Mouse (Mus musculus) heart, embryonic 14.5 days (tissue): ENCODE data around the gene Chrdl2. TPM values are rescaled to one million over a fixed set of nuclear protein-coding genes. Genes with fewer than 3 reads are reported as not detected.
"Not testable (repeated sequence)": the region's sequence is repeated elsewhere in the genome, so short reads cannot be mapped to it uniquely, and the experiment has no call there.

ENCODE experiments used
- ATAC-seq: fragments of 200-750 bp; cut with Nextera tagmentation; 2 replicates; pipeline ENCODE4 v1.8.0; 2017; ENCODE audit warnings: low read depth, moderate TSS enrichment; ENCODE audit not compliant: insufficient number of reproducible peaks, insufficient read depth, low FRiP score
- H3K27ac ChIP-seq, 2 experiments: fragments of 200-500 bp in 1 of 2; fragments of 300-500 bp in 1 of 2; sonication (generic) in 1 of 2; replicated peaks in 1 of 2; 2 replicates each; pipeline ENCODE4 v1.5.1; 2012 to 2014; ENCODE audit warnings: low read depth in 2 of 2, low read length in 2 of 2, control low read depth in 1 of 2, mild to moderate bottlenecking in 1 of 2, mixed read lengths in 1 of 2; ENCODE audit not compliant: control insufficient read depth in 1 of 2, insufficient read depth in 1 of 2
- H3K27me3 ChIP-seq: fragments of 300-500 bp; sonication (generic); 2 replicates; pipeline ENCODE4 v1.6.1; 2014; ENCODE audit warnings: mild to moderate bottlenecking, low read length, control low read depth; ENCODE audit not compliant: control insufficient read depth, insufficient read depth
- H3K36me3 ChIP-seq: fragments of 300-500 bp; sonication (generic); 2 replicates; pipeline ENCODE4 v1.6.1; 2014; ENCODE audit warnings: mild to moderate bottlenecking, control low read depth, low read length, mixed read lengths; ENCODE audit not compliant: control insufficient read depth, insufficient read depth
- H3K4me1 ChIP-seq, 2 experiments: fragments of 200-500 bp in 1 of 2; fragments of 300-500 bp in 1 of 2; sonication (generic) in 1 of 2; 2 replicates each; pipeline ENCODE4 v1.6.1; 2012 to 2014; ENCODE audit warnings: low read length in 2 of 2, control low read depth in 1 of 2, mixed read lengths in 1 of 2; ENCODE audit not compliant: control insufficient read depth in 2 of 2, insufficient read depth in 2 of 2
- H3K4me2 ChIP-seq: fragments of 300-500 bp; sonication (generic); 2 replicates; pipeline ENCODE4 v1.6.1; 2014; ENCODE audit warnings: mild to moderate bottlenecking, low read length
- H3K4me3 ChIP-seq, 2 experiments: fragments of 200-500 bp in 1 of 2; fragments of 300-500 bp in 1 of 2; sonication (generic) in 1 of 2; 2 replicates each; pipeline ENCODE4 v1.5.1; 2012 to 2014; ENCODE audit warnings: low read length in 2 of 2, mild to moderate bottlenecking in 2 of 2, control low read depth in 1 of 2, low read depth in 1 of 2, moderate library complexity in 1 of 2; ENCODE audit not compliant: control insufficient read depth in 1 of 2, insufficient read depth in 1 of 2
- H3K9ac ChIP-seq: fragments of 300-500 bp; sonication (generic); 2 replicates; pipeline ENCODE4 v1.6.1; 2014; ENCODE audit warnings: mild to moderate bottlenecking, low read length
- H3K9me3 ChIP-seq: fragments of 300-500 bp; sonication (generic); 2 replicates; pipeline ENCODE4 v1.6.1; 2016; ENCODE audit warnings: low read length, control low read depth; ENCODE audit not compliant: control insufficient read depth
- WGBS: fragments of 180-500 bp; shearing (Covaris S2); extraction: QIAGEN DNeasy Blood & Tissue Kit; methylation state at CpG from one replicate; pipeline ENCODE4 v1.1.7; 2014; 5-methylcytosine and 5-hydroxymethylcytosine counted together
- polyA plus RNA-seq: library from polyadenylated mRNA; unstranded; fragments of >200 nt; fragmentation: Nextera tagmentation; extraction: Ambion mirVana; gene quantifications from 2 replicates; pipeline ENCODE4 v1.2.1, GENCODE M21; 2014

The Chrdl2 gene
- polyA plus RNA-seq, 1 experiment from 2014 or later: 0.30 TPM

- H3K4me3 ChIP-seq: no peak overlapping the region
- ATAC-seq: no peak
- H3K4me2 ChIP-seq: no peak overlapping the region
- WGBS: 84% methylated on average over 5 of the region's 5 CpGs
- H3K9ac ChIP-seq: no peak overlapping the region
- 0 out of 2 replicates have a peak, but pooled peaks cover 7% of the 10 kb centered on the region for H3K27me3 ChIP-seq
- no peak overlapping the region for H3K27ac ChIP-seq
- peaks cover 5 to 8% of the 10 kb centered on the region in 2 experiments; a peak in 1 of 4 replicates for H3K4me1 ChIP-seq
- peaks cover 2% of the 10 kb centered on the region; the same call in 1 of the 2 replicates for H3K9me3 ChIP-seq
- no peaks in the 10 kb centered on the region for H3K36me3 ChIP-seq
Observed at GRCm38 (mm10) chr7:100043096-100043495, 37.1 kb downstream of the Chrdl2 start.

- Histone ChIP-seq H3K36me3 (no peaks in the 10 kb centered on the region), H3K9ac (no peak overlapping the region), H3K4me2 (no peak overlapping the region), H3K4me1 (peaks cover 5 to 8% of the 10 kb centered on the region in 2 experiments; a peak in 1 of 4 replicates), H3K4me3 (no peak overlapping the region), H3K9me3 (no peaks in the 10 kb centered on the region; the same call in 1 of the 2 replicates), H3K27me3 (0 out of 2 replicates have a peak, but pooled peaks cover 7% of the 10 kb centered on the region), H3K27ac (no peak overlapping the region)
- no peak for ATAC-seq
- 21% methylated on average over 4 of the region's 4 CpGs for WGBS
Observed at GRCm38 (mm10) chr7:100043605-100044031, 37.6 kb downstream of the Chrdl2 start.

- no peak for ATAC-seq
- H3K27me3 ChIP-seq: 0 out of 2 replicates have a peak, but pooled peaks cover 7% of the 10 kb centered on the region
- H3K4me1 ChIP-seq: peaks cover 5 to 8% of the 10 kb centered on the region in 2 experiments; a peak in 1 of 4 replicates
- no peaks in the 10 kb centered on the region for H3K9me3 ChIP-seq
- H3K4me2 ChIP-seq: no peak overlapping the region
- H3K36me3 ChIP-seq: no peaks in the 10 kb centered on the region
- H3K27ac ChIP-seq: no peak overlapping the region
- WGBS: 68% methylated on average over 2 of the region's 2 CpGs
- no peak overlapping the region for H3K9ac ChIP-seq
- H3K4me3 ChIP-seq: no peak overlapping the region
Observed at GRCm38 (mm10) chr7:100046486-100046885, 40.5 kb downstream of the Chrdl2 start.

- Histone ChIP-seq H3K9me3 (no peaks in the 10 kb centered on the region), H3K4me2 (no peak overlapping the region), H3K36me3 (no peaks in the 10 kb centered on the region), H3K27me3 (no peaks in the 10 kb centered on the region), H3K9ac (no peak overlapping the region), H3K27ac (no peak overlapping the region), H3K4me1 (peaks cover 2 to 4% of the 10 kb centered on the region in 2 experiments; a peak in 1 of 4 replicates), H3K4me3 (no peak overlapping the region)
- peak; percentile 21; the same call in 1 of the 2 replicates for ATAC-seq
- 53% methylated on average over 4 of the region's 4 CpGs for WGBS
Observed at GRCm38 (mm10) chr7:100051904-100052303, 45.9 kb downstream of the Chrdl2 start.

GRCm38 (mm10) chr7:100052991-100053390 lies 47.0 kb downstream of the Chrdl2 start:
- H3K4me2 ChIP-seq, H3K36me3 ChIP-seq, H3K4me3 ChIP-seq, H3K9ac ChIP-seq, H3K27me3 ChIP-seq, H3K27ac ChIP-seq, ATAC-seq, H3K4me1 ChIP-seq, H3K9me3 ChIP-seq: not testable (repeated sequence)
- WGBS: 90% methylated on average over 2 of the region's 2 CpGs

- peaks cover 5 to 8% of the 10 kb centered on the region in 2 experiments; a peak in 2 of 4 replicates for H3K4me1 ChIP-seq
- peaks cover 8% of the 10 kb centered on the region; the same call in 1 of the 2 replicates for H3K9me3 ChIP-seq
- no peak overlapping the region for H3K4me3 ChIP-seq
- 71% methylated on average over 2 of the region's 2 CpGs for WGBS
- ATAC-seq: no peak
- no peaks in the 10 kb centered on the region for H3K27me3 ChIP-seq
- H3K9ac ChIP-seq: no peak overlapping the region
- H3K27ac ChIP-seq: no peak overlapping the region
- 0 out of 2 replicates have a peak, but pooled peaks cover 3% of the 10 kb centered on the region for H3K36me3 ChIP-seq
- no peak overlapping the region for H3K4me2 ChIP-seq
Observed at GRCm38 (mm10) chr7:100073959-100074358, 68.0 kb downstream of the Chrdl2 start.

GRCm38 (mm10) chr7:100076296-100076695 lies 70.3 kb downstream of the Chrdl2 start:
- Histone ChIP-seq H3K27me3 (no peaks in the 10 kb centered on the region), H3K9ac (no peak overlapping the region), H3K27ac (no peak overlapping the region), H3K36me3 (0 out of 2 replicates have a peak, but pooled peaks cover 4% of the 10 kb centered on the region), H3K4me2 (no peak overlapping the region), H3K4me1 (peaks cover 7 to 17% of the 10 kb centered on the region in 2 experiments), H3K4me3 (no peak overlapping the region), H3K9me3 (peaks cover 8% of the 10 kb centered on the region; the same call in 1 of the 2 replicates)
- WGBS: 17% methylated on average over 5 of the region's 5 CpGs
- no peak for ATAC-seq

- ATAC-seq: no peak
Observed at GRCm38 (mm10) chr7:100077071-100077470, 71.1 kb downstream of the Chrdl2 start.

More at GRCm38 (mm10) chr7:100077071-100077470, 71.1 kb downstream of the Chrdl2 start:
- WGBS: 82% methylated on average over 4 of the region's 4 CpGs
- no peaks in the 10 kb centered on the region for H3K27me3 ChIP-seq
- no peak overlapping the region for H3K27ac ChIP-seq
- no peak overlapping the region for H3K4me2 ChIP-seq
- no peak overlapping the region for H3K9ac ChIP-seq
- H3K4me3 ChIP-seq: no peak overlapping the region
- peaks cover 8% of the 10 kb centered on the region; the same call in 1 of the 2 replicates for H3K9me3 ChIP-seq
- peaks cover 7 to 17% of the 10 kb centered on the region in 2 experiments for H3K4me1 ChIP-seq
- H3K36me3 ChIP-seq: peaks cover 8% of the 10 kb centered on the region
